Mouse (Mus musculus): ENCODE data around the gene Trim68.
"Not testable (repeated sequence)": the region's sequence is repeated elsewhere in the genome, so short reads cannot be mapped to it uniquely, and the experiment has no call there.

Gene Trim68

GRCm38 (mm10) chr7:102686944-102687501 is at the start of gene Trim68:
Gene Trim68 (minus strand): TSS chr7:102687327.
- peak; percentile 80 to 86 for DNase-seq (ENCODE audit: low spot score in 2 of 2)

DNA sequence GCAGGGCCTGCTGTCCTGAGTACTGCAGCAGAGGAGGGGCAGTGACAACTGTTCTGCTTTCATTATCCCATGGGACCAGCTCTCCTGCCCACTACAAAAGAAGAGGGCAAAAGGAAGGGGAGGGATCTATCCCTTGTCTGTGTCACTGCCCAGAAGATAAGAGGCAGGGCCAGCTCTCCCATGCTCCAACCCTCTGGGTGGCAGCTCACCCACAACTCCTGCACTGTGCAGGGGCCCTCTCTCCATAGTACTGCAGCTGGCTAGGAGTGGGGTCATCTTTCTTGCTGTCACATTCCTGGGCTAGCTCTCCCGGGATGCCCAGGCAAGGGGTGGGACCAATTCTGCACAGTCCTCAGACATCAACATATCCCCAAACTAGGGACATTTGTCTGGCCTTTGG is 46.7 kb upstream of the Trim68 start:
- no peak for DNase-seq (ENCODE audit: low spot score in 2 of 2)

DNA sequence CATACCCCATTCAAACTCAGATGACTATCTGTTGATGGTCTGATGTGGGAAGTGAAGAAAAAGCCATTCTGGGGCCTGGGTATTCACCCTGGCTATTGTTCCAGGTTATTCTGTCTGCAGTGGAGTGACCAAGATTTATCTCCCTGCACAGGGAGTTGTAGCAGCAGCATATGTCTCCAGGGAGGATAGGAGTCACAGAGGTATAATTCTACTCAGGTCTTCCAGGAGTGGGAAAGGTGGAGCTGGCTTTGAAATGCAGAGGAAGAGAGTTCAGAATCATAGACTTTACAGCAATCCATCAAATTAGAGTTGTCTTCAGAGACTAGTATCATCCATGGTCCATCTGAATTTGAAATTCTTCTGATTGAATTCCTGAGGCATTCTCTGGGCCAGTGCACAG is 40.3 kb upstream of the Trim68 start, which contains the start of gene Olfr559:
TSS of gene Olfr559 (minus strand) at position 101 of the 400 bp plus-strand sequence.
- no peak for DNase-seq (ENCODE audit: low spot score in 2 of 2)

- DNase-seq (ENCODE audit: low spot score in 2 of 2), result no peak
These were observed 31.8 kb upstream of the Trim68 start, which contains the start of gene Olfr33 for GRCm38 (mm10) chr7:102718970-102719369. Gene Olfr33 (minus strand): TSS chr7:102719070.

DNA sequence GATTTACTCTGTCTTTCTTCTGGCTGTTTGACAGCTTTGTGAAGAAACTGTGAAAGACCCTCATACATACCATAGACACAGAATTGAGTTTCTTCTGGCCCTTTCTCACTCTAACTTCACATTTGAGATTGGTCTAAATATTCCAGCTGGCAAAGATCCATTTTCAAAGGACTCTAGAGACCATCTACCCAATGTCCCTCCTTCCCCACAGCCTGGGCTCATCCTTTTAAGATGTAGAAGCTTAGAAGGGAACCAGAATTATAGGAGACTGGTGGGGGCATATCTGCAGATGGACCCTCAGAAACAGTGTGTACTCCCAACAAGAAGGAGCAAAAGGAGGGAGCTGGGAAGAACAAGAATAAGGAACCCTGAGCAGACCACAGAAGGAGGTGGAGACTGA is 14.8 kb upstream of the Trim68 start, which contains the start of gene Olfr558:
TSS of gene Olfr558 (plus strand) at position 301 of the 400 bp plus-strand sequence.
- DNase-seq (ENCODE audit: low spot score in 2 of 2), result no peak

DNA sequence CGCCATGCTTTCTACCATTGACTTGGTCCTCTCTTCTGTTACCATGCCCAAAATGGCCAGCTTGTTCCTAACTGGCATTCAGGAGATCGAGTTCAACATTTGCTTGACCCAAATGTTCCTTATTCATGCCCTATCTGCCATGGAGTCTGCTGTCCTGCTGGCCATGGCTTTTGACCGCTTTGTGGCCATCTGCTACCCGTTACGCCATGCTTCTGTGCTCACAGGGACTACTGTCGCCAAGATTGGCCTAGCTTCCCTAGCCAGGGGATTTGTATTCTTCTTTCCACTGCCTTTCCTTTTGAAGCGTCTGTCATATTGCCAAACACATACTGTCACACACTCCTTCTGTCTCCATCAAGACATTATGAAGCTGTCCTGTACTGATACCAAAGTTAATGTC is 11.3 kb upstream of the Trim68 start:
- no peak for DNase-seq (ENCODE audit: low spot score in 2 of 2)

GRCm38 (mm10) chr7:102695358-102696125 is 8.4 kb upstream of the Trim68 start, which contains the start of gene Olfr557:
Gene Olfr557 (plus strand): TSS chr7:102695910.
- DNase-seq (ENCODE audit: low spot score in 2 of 2), result no peak

- no peak for DNase-seq (ENCODE audit: low spot score in 2 of 2)
These were observed 5.2 kb downstream of the Trim68 start for GRCm38 (mm10) chr7:102681916-102682315.

DNA sequence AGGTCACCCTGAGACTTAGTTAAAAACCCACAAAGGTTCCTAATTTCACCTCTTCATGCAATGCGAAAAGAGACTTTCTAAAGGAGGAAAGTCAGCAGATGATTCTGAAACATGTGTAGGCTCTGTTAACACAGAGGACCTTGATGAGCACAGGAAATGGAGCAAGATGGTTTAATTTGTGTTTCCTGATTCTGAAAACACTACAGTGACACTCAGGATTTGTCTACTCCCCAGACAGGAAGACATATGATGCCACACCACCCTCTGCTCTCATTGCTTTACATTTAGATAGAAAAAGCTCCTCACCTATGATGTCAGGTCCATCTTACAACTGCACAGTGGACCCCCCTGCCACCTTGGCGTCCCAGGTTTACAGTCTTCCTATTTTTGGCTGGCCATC is 10.9 kb downstream of the Trim68 start:
- no peak for DNase-seq (ENCODE audit: low spot score in 2 of 2)

DNA sequence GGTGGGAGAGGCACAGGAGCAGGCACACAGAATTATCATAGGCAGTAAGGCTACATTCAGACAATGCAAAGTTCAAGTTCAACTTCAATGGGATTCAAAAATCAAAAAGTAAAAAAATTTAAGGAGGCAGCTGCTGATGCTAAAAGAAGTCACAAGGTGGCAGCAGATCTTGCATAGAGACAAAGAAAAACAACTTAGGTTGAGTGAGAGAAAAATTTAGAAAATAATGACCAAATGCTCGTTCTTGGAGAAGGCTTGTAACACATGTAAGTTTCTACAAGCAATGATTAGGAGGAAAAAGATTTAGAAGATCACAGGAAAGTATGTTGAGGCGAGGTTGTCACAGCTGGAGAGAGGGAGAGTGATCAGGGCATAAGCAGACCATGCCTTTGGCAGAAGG is 21.7 kb downstream of the Trim68 start:
- DNase-seq (ENCODE audit: low spot score in 2 of 2), result no peak

DNA sequence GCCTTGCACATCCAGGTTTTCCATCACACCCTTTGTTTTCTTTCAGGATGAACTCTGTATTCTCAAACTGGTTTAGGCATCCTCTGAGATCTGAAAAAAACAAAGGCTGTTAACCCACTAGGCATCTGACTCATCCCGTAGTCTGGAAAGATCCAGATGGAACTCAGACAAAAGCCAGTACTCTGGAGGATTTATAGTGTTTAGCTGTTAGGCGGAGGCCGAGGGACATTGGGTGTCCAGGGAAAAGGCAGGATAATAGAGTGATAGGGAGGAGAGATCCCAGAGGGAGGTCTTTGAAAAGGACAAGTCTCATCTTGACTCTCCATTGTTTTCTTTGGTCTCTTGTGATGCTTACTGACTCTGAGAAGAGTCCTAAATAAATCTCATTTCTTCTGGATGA is 22.5 kb downstream of the Trim68 start, which contains the start of gene Olfr556:
TSS of gene Olfr556 (plus strand) at position 301 of the 400 bp plus-strand sequence.
- no peak for DNase-seq (ENCODE audit: low spot score in 2 of 2)

GRCm38 (mm10) chr7:102658523-102658922 is 28.6 kb downstream of the Trim68 start, which contains the start of gene Olfr555:
Gene Olfr555 (plus strand): TSS chr7:102658823.
- DNase-seq (ENCODE audit: low spot score in 2 of 2), result no peak

DNA sequence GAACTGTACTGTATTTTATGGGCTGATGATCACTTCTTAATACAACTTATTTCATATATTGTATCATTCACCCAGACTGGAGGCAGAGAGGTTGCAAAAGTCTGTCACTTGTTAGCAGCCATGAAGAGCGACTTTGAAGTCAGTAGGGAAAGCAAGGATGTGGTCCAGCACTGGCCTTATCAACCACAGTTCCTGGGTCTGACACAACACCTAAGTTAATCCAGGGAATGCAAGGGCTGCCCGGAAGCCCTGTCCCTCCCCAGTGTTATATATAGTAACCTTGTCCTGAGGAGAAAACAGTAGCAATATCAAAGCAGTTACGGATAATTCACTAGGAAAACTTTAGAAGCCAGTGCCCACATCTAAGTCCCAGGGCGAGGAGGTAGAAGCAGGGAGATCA is 42.2 kb downstream of the Trim68 start:
- not testable (repeated sequence) for DNase-seq (ENCODE audit: low spot score in 2 of 2)

DNA sequence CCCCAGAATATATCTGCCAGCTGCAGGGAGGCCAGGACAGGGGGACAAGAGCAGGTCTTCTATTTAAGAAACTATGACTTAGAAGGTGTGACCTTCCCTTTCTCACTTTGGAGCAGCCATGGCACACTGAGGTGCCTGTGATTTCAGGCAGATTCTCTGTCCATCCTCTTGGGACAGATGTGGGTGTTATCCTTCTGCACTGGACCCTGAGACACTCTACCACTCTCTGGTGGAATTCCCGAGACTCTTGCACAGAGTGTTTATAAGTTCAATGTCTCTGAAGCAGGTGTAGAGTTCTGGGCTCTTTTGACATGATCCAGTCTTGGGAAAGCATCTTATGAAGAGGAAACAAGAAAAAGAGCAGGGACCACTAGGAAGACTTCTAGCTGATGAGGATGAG is 49.0 kb downstream of the Trim68 start, which contains the start of gene Olfr554:
TSS of gene Olfr554 (plus strand) at position 301 of the 400 bp plus-strand sequence.
- DNase-seq (ENCODE audit: low spot score in 2 of 2), result no peak

- no peak for DNase-seq (ENCODE audit: low spot score in 2 of 2)
These were observed 50.5 kb downstream of the Trim68 start for GRCm38 (mm10) chr7:102636665-102637064.
